Comparison of ENCODE assay signal across 8 mouse cellular contexts in the genomic region with DNA sequence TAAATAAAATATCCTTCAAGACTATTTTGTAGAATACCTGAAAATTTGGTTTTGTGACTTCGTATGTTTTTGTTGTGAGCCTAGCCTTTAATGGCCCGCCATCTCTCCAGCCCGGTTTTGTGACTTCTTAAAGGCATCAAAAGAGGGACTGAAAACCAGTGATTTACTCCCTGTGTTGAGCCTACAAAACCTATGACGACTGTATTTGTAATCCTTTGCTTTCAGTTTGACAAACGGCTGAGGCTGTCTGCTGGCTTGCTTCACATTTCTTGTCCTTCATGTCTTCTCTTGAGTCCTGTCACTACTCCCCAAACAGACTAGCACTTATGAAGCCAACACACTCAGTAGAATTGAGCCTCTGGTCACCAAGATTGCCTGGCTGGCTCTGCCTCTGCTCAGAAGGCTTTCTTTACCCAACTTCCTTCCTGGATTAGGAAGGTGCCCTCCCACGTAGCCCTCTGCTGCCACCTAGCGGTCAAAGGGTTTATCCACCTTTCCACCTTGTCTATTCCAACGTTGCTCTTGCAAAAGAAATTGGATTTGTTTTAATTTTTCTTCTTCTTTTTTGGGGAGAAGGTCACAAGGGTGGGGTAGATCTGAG. TPM values are rescaled to one million over a fixed set of nuclear protein-coding genes. Genes with fewer than 3 reads are reported as not detected.
DNase-seq lines count a peak whose midpoint lies in the region; ATAC-seq lines count a peak whose summit lies in the region.

No protein-coding gene starts in this region.

- no peak overlapping the region for H3K9ac ChIP-seq in hindbrain, embryonic 16.5 days (ENCODE audit: low read depth, low read length)

- peak; percentile 64; the same call in 1 of the 2 replicates for ATAC-seq in hindbrain, embryonic 16.5 days
- ATAC-seq in megakaryocyte, adult 5-6 weeks (ENCODE audit: poor library complexity, severe bottlenecking): peak; percentile 96

- H3K4me2 ChIP-seq in hindbrain, embryonic 16.5 days (ENCODE audit: low read length): no peak overlapping the region

- no peaks in the 10 kb centered on the region for H3K4me1 ChIP-seq in hindbrain, embryonic 16.5 days (ENCODE audit: control insufficient read depth, insufficient read depth, low read depth, low read length)

- DNase-seq in ZHBTc4 (ENCODE audit: low read depth, low spot score): peak; percentile 73
- peak; percentile 79 to 82 for DNase-seq in cerebellum, postnatal 36 days
- DNase-seq in gastrocnemius, adult 18-20 months (ENCODE audit: low spot score): peak; percentile 92
- peak; percentile 77 to 81 for DNase-seq in layer of hippocampus, postnatal 36 days
- peak; percentile 81 for DNase-seq in retina, postnatal 7 days (ENCODE audit: low read depth, low spot score)
- peak; percentile 83 for DNase-seq in urinary bladder, adult 2 months (ENCODE audit: low spot score)

- no peak overlapping the region for H3K4me3 ChIP-seq in hindbrain, embryonic 16.5 days (ENCODE audit: low read length)

- H3K36me3 ChIP-seq in hindbrain, embryonic 16.5 days (ENCODE audit: control insufficient read depth, insufficient read depth, low read length): no peaks in the 10 kb centered on the region

- no peak overlapping the region for H3K27ac ChIP-seq in hindbrain, embryonic 16.5 days (ENCODE audit: low read depth, low read length)

- H3K9me3 ChIP-seq in hindbrain, embryonic 16.5 days (ENCODE audit: control insufficient read depth, low read length): no peaks in the 10 kb centered on the region

- WGBS in hindbrain, embryonic 16.5 days: 44% methylated on average over 8 of the region's 8 CpGs

- no peaks in the 10 kb centered on the region for H3K27me3 ChIP-seq in hindbrain, embryonic 16.5 days (replicated peaks; ENCODE audit: control insufficient read depth, insufficient read depth, low read length)

RNA-seq across cellular contexts. Expression of a gene that starts 16.8 kb away (rescaled TPM):
- 1 to 10 TPM; 2.7 to 3.7 TPM for total RNA-seq in gastrocnemius, adult 18-20 months (2021)
- polyA plus RNA-seq in hindbrain, embryonic 16.5 days (2015; fragmentation: Nextera tagmentation; extraction: Ambion mirVana): 0.32 and 0.48 TPM in 2 replicates
- total RNA-seq in layer of hippocampus, postnatal 36 days (2021): 1 to 10 TPM; 1.2 to 1.5 TPM
- 7.3 and 11.0 TPM in 2 replicates for total RNA-seq in megakaryocyte, adult 5-6 weeks (2015)
- 12.6 and 15.5 TPM in 2 replicates for total RNA-seq in megakaryocyte, adult 5-6 weeks (2017)
- 3.4 and 4.0 TPM in 2 replicates for polyA plus RNA-seq in urinary bladder, adult 2 months (2012; rRNA removed)
